Mouse (Mus musculus) heart, postnatal 4 days (tissue): ENCODE measurements at regions not wholly inside any gene's neighbourhood (a gene's known extent, or its start where the extent isn't known, plus 50 kb on each side); places are given as distances from the start of the nearest gene placed in this dataset.
A peak's percentile ranks its signal among the peaks of the same experiment; 100 is the strongest.

Source experiments
- DNase-seq: peaks from one replicate; pipeline ENCODE4 v3.0.0; 2021

- no peak for DNase-seq
Observed at GRCm38 (mm10) chr16:21320284-21320683, 102.6 kb upstream of the Vps8 start.

GRCm38 (mm10) chr16:21321188-21322070 lies 101.5 kb upstream of the Vps8 start:
- peak; percentile 49 for DNase-seq

DNA sequence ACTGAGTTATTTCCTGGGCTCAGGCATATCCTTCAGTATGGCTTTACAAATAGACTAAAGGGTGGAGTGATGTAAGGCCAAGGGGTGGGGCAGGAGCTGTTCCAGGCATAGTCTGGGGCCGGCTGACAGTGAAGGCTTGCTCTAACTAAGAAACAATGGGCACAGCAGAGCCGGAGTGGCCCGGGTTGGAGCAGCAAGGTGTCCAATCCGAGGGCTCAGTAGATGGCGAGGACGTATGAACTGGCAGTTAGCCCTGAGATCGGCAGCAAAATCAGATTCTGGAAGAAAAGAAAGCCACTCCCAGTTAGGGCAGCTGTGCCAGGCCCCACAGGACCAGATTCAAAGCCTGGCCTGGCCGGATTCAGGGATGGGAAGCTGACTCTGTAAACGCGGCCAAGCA lies 100.5 kb upstream of the Vps8 start:
- peak; percentile 53 for DNase-seq

- no peak for DNase-seq
Observed at GRCm38 (mm10) chr16:21323446-21324034, 99.4 kb upstream of the Vps8 start.

- no peak for DNase-seq
Observed at GRCm38 (mm10) chr16:21327969-21328368, 94.9 kb upstream of the Vps8 start.

DNA sequence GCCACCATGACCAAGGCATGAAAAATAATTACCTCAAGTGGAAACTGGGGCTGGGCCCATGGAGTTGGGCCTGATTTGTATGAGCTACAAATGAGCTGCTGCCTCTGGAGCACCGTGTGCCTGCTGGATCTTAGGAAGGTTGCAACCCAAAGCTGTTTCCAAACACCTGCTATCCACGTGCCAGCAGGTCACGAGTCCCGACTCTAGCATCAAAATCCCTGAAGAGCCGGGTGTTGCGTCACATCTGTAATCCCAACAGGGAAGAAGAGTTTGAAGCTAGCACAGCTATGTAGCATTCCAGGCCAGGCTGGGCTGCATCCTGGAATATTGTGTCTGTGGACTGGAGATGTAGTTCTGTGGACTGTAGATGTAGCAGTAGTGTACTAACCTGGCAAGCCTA lies 93.7 kb upstream of the Vps8 start:
- DNase-seq: no peak

DNA sequence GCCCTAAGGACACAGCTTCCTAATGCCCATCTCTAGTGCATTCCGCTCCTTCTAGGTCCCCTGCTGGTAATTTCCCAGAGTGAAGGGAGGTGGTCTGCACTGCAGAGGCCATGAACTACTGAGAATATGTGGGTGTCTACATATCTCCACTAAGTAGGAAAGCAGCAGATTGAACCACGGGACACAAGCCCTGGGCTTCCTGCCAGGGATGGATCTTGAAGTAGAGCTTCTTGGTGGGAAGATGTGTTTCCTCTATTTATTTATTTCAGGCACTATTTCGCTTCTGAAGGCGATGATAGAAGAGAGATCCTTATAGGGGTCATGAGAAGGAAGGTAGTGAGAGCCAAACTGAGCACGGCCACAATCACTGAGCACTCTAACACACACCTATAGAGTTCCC lies 91.7 kb upstream of the Vps8 start:
- no peak for DNase-seq

- no peak for DNase-seq
Observed at GRCm38 (mm10) chr16:21332411-21332810, 90.5 kb upstream of the Vps8 start.

DNA sequence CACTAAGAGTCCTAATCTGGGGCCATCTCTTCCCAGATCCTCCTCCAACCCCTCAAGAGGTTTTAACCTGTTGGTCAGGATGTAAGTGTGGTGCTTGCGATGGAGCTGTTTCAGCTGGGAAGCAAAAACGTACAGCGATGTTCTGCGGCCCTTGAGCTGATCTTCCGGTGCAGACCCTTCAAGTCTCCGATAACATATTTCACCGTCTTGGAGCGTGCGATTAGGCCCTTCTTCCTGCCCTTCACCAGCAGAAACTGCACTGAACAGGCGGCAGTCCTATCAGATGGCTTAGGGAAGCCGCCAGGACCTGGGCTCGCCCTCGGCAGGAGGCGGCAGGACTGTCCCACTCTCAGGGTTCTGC lies 90.1 kb upstream of the Vps8 start:
- no peak for DNase-seq

DNA sequence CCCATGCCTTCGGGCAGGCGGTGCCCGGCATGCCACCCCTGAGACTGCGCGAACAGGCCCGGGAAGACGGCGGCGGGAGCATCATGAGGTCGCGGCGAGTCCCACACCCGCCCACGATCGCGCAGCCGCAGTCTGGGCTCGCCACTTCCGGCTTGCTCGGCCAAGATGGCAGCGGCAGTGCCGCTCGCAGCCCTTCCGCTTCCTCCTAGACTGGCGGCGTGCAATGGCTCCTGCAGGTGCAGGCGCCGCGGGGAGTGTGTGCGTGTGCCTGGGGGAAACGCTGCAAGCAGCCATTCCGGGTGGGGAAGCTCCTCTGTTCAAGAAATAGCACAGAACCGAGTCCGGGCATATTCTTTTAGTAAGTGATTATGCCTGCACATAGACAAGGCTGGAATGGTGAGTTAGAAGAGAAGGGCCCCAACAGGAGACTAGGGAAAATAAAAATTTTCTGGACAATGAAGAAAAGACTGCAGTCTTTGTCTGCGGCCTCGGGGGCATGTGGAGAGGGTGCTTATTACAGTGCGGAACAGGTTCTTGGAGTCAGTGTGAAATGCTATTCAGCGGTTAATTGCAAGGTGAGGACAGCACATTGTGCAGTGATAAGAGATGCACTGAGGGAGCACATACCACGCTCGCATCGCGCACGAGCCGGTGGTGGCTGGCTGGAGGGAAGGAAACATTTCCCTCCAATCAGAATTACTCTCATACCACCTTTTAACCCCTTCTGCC lies 89.5 kb upstream of the Vps8 start:
- peak; percentile 93 for DNase-seq

DNA sequence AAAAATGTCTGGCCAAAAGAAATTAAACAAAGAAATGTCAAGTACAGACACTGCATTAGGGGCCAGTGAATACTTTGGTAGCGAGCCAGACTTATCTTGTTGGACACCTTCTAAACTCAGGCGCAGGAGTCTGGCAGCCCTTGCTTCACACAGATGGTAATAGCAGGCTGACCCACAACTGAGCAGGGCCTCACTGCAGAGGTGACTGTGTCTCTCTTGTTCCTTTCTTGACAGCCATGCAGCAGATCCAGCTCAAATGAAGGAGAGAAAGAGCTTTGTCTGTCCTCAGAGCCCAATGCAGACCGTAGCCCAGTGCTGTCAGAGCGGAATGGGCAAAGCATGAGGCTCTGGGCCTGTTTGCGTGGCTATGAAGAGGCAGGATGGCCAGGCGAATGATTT lies 83.9 kb upstream of the Vps8 start:
- DNase-seq: peak; percentile 54

DNA sequence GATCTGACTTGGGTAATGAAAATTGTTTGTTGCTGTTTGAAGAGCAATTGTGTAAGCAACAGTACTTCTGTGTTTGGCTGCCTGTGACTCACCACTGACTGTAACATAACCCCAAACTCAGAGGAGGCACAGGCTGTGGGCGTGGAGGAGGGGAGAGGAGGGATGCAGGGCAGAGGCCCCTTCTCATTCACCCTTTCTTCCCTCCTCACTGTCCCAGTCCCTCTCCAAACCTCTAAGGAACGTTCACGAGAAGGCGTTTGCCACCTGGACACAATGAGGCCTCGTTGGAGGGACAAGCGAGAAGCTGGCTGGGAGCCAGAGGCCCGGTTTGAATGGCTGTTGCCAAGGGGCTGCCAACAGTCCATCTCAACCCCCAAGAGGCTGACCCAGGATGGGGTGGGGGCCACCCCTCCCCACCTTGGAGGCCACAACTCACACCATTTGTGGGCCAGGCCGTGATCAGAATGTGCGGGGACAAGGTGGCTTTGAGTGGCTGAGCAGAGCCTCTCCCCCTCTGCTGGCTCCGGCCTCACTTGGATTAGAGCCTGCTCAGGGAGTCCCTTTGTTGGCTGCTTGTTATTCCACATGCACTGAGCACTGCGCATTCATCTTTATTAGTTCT lies 83.3 kb upstream of the Vps8 start:
- DNase-seq: peak; percentile 72

GRCm38 (mm10) chr16:21340136-21340535 lies 82.8 kb upstream of the Vps8 start:
- no peak for DNase-seq

DNA sequence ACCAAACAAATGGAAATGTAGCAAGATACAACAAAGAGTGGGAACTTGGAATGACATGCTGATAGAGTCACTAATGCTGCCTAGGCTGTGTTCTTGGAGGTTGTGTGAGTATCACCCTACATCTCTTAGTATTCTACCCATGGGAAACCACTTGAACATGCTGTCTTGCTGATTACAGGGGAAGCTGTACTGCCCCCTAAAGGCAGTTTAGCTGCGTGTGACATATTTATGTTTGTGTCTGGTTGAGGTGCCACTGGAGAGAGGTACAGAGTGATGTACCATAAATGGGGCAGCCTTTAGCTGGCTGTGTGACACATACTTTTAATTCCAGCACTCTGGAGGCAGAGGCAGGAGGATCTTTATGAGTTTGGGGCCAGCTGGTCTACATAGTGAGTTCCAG lies 73.0 kb upstream of the Vps8 start:
- DNase-seq: no peak

DNA sequence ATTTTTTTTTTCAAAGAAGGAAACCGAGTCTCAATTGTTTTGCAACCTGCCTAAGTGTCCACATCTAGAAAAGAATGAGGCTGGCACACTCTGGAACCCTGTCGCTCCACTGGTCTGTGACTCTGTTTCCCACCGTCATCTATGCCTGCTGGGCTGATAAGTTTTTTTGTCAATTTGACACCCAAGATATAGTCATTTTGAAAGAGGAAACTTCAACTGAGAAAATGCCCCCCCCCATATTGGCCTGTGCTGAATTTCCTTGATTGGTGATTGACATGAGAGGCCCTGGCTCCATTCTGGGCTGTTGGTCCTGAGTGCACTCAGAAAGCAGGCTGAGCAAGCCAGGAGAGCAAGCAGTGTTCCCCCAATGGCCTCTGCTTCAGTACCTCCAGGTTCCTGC lies 71.6 kb upstream of the Vps8 start:
- DNase-seq: no peak

GRCm38 (mm10) chr16:21353111-21353510 lies 69.8 kb upstream of the Vps8 start:
- no peak for DNase-seq

DNA sequence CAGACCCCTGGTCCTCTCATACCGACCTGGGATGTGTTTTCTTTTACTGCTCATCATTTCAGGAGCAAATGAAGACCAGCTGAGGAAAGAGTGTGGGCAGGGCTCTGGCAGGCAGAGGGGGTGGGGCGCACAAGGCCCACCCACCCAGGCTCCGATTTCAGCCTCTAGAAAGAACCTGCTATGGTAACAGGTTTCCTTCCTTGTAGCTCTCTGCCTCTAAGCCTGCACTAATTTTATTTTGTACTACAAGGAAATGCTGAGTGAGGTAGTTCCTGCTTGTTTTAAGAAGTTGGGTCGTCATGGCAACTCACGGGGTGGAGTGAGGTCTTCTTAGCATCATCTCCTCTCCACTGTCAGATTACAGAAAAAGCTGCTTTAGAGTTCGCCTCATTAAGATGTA lies 69.4 kb upstream of the Vps8 start:
- DNase-seq: no peak

DNA sequence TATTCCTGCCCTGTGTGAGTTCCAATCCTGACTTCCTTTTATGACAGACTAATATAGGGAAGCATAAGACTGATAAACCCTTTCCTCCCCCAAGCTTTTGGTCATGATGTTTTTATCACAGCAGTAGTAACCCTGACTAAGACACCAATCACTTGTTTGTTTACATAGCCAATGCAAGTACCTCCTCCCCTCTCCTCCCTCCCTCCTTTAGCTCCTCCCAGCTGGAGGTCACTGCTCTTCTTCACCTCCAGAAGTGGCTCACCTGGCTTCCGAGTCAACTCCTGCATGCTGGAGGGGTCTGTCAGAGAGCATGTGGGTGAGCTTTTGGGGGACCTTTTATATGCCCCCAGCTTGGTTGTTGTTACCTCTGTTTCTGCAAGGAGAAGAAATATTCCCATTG lies 67.3 kb upstream of the Vps8 start:
- no peak for DNase-seq

GRCm38 (mm10) chr16:21357433-21357832 lies 65.5 kb upstream of the Vps8 start:
- DNase-seq: no peak

- no peak for DNase-seq
Observed at GRCm38 (mm10) chr16:21358313-21358920, 64.5 kb upstream of the Vps8 start.

DNA sequence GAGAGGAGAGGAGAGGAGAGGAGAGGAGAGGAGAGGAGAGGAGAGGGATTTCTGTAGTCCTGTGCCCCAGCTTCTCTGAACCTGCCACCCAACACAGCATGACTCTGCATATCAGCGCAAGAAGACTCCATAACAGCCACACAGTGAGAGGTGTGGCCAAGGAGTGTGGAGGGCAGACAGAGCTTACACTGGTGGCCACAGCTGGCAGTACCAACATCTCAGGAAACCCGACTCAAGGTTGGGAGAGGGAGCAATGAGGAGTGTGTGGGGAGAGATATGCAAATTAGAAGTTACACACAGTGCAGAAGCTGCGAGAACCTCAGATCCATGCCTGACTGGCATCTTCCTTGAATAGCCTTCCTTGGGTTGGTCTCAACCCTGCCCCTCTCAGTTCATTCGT lies 63.5 kb upstream of the Vps8 start:
- DNase-seq: no peak

GRCm38 (mm10) chr16:21361406-21361805 lies 61.5 kb upstream of the Vps8 start:
- no peak for DNase-seq
